8 mouse cellular contexts compared by ENCODE assay signal in the genomic region with DNA sequence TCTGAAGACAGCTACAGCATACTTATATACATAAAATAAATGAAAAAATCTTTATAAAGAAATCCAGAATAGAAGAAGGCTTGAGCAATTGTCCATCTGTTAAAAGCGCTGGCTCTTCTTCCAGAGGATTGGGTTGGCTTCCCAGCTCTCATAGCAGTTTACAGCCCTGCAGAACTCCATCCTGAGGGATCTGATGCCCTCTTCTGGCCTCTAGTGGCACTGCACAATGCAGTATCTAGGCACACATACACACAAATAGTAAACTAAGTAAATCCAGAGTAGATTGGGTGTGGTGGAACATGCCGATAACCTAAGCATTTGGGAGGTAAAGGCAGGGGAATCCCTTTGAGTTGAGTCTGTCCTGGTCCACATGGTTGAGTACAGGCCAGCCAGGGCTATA. TPM values are rescaled to one million over a fixed set of nuclear protein-coding genes. Genes with fewer than 3 reads are reported as not detected.
DNase-seq lines count a peak whose midpoint lies in the region; ATAC-seq lines count a peak whose summit lies in the region.

No protein-coding gene starts in this region.

- no peaks in the 10 kb centered on the region for H3K4me1 ChIP-seq in forebrain, embryonic 11.5 days (replicated peaks; ENCODE audit: control insufficient read depth, insufficient read depth, low read length)
- no peaks in the 10 kb centered on the region; the same call in 1 of the 2 replicates for H3K4me1 ChIP-seq in forebrain, embryonic 15.5 days
- no peaks in the 10 kb centered on the region for H3K4me1 ChIP-seq in neural tube, embryonic 15.5 days

- ATAC-seq in forebrain, embryonic 11.5 days (replicated peaks; ENCODE audit: low FRiP score) = no peak
- ATAC-seq in forebrain, embryonic 15.5 days (replicated peaks) = no peak
- ATAC-seq in neural tube, embryonic 15.5 days (ENCODE audit: low FRiP score) = no peak
- ATAC-seq in monocyte, adult 5-6 weeks (replicated peaks; ENCODE audit: insufficient number of reproducible peaks, low FRiP score, low TSS enrichment, poor library complexity, severe bottlenecking) = peak; percentile 52; the same call in 1 of the 2 replicates

- 81% methylated on average over 2 of the region's 2 CpGs for WGBS in forebrain, embryonic 11.5 days
- 63% methylated on average over 2 of the region's 2 CpGs for WGBS in forebrain, embryonic 15.5 days
- WGBS in neural tube, embryonic 15.5 days = 84% methylated on average over 2 of the region's 2 CpGs

- H3K36me3 ChIP-seq in forebrain, embryonic 11.5 days (ENCODE audit: control insufficient read depth, insufficient read depth, low read length) = peaks cover 28% of the 10 kb centered on the region
- peaks cover 17% of the 10 kb centered on the region for H3K36me3 ChIP-seq in forebrain, embryonic 15.5 days
- H3K36me3 ChIP-seq in neural tube, embryonic 15.5 days = no peaks in the 10 kb centered on the region

- no peak overlapping the region for H3K27ac ChIP-seq in forebrain, embryonic 11.5 days (ENCODE audit: low read depth, low read length)
- H3K27ac ChIP-seq in forebrain, embryonic 15.5 days (replicated peaks) = no peak overlapping the region
- H3K27ac ChIP-seq in neural tube, embryonic 15.5 days (replicated peaks) = no peak overlapping the region

- no peaks in the 10 kb centered on the region for H3K9me3 ChIP-seq in forebrain, embryonic 11.5 days (ENCODE audit: control insufficient read depth, low read length)
- H3K9me3 ChIP-seq in forebrain, embryonic 15.5 days = no peaks in the 10 kb centered on the region
- H3K9me3 ChIP-seq in neural tube, embryonic 15.5 days (replicated peaks) = no peaks in the 10 kb centered on the region

- no peaks in the 10 kb centered on the region for H3K27me3 ChIP-seq in forebrain, embryonic 11.5 days (ENCODE audit: control insufficient read depth, insufficient read depth, low read length)
- no peaks in the 10 kb centered on the region for H3K27me3 ChIP-seq in forebrain, embryonic 15.5 days
- H3K27me3 ChIP-seq in neural tube, embryonic 15.5 days (replicated peaks) = no peaks in the 10 kb centered on the region

- no peak overlapping the region for H3K4me2 ChIP-seq in forebrain, embryonic 11.5 days (ENCODE audit: low read depth, low read length, severe bottlenecking)
- H3K4me2 ChIP-seq in forebrain, embryonic 15.5 days (replicated peaks) = no peak overlapping the region
- H3K4me2 ChIP-seq in neural tube, embryonic 15.5 days = no peak overlapping the region

- no peak overlapping the region for H3K9ac ChIP-seq in forebrain, embryonic 11.5 days (ENCODE audit: low read length)
- no peak overlapping the region for H3K9ac ChIP-seq in forebrain, embryonic 15.5 days (replicated peaks)
- no peak overlapping the region for H3K9ac ChIP-seq in neural tube, embryonic 15.5 days (replicated peaks)

- H3K4me3 ChIP-seq in forebrain, embryonic 11.5 days (ENCODE audit: low read depth, low read length) = no peak overlapping the region
- H3K4me3 ChIP-seq in forebrain, embryonic 15.5 days = no peak overlapping the region
- no peak overlapping the region for H3K4me3 ChIP-seq in neural tube, embryonic 15.5 days (replicated peaks)

- DNase-seq in forebrain, embryonic 11.5 days (ENCODE audit: low spot score) = peak; percentile 66
- peak; percentile 47 for DNase-seq in neural tube, embryonic 10.5 days (ENCODE audit: extremely low spot score, low spot score)
- DNase-seq in cerebellum, postnatal 14 days = peak; percentile 43 to 64
- DNase-seq in kidney, adult 8-10 months = peak; percentile 23 to 59
- DNase-seq in thymus, postnatal 4 days = peak; percentile 82

RNA-seq across cellular contexts. Expression of gene Bub1b, which starts 8.0 kb away (rescaled TPM):
- polyA plus RNA-seq in forebrain, embryonic 11.5 days (2014; fragmentation: Nextera tagmentation; extraction: Ambion mirVana) = 146 and 148 TPM in 2 replicates
- polyA plus RNA-seq in forebrain, embryonic 15.5 days (2015; fragmentation: Nextera tagmentation; extraction: Ambion mirVana) = 42.9 and 46.0 TPM in 2 replicates
- 7.0 and 26.4 TPM in 2 replicates for polyA plus RNA-seq in neural tube, embryonic 15.5 days (2015; fragmentation: Nextera tagmentation; extraction: Ambion mirVana)
- total RNA-seq in monocyte, adult 5-6 weeks (2017) = 9.5 to 15.1 TPM (median 11.3 TPM) in 3 replicates

RNA-seq across cellular contexts. Expression of gene Bmf, which starts 56.5 kb away (rescaled TPM):
- polyA plus RNA-seq in forebrain, embryonic 11.5 days (2014; fragmentation: Nextera tagmentation; extraction: Ambion mirVana) = 2.4 and 6.0 TPM in 2 replicates
- 1.3 and 1.8 TPM in 2 replicates for polyA plus RNA-seq in forebrain, embryonic 15.5 days (2015; fragmentation: Nextera tagmentation; extraction: Ambion mirVana)
- polyA plus RNA-seq in neural tube, embryonic 15.5 days (2015; fragmentation: Nextera tagmentation; extraction: Ambion mirVana) = 2.0 and 3.6 TPM in 2 replicates
- total RNA-seq in monocyte, adult 5-6 weeks (2017) = 21.5 to 42.1 TPM (median 35.4 TPM) in 3 replicates

RNA-seq across cellular contexts. Expression of gene Pak6, which starts 57.1 kb away (rescaled TPM):
- polyA plus RNA-seq in forebrain, embryonic 11.5 days (2014; fragmentation: Nextera tagmentation; extraction: Ambion mirVana) = 1.2 and 2.2 TPM in 2 replicates
- 27.8 and 29.2 TPM in 2 replicates for polyA plus RNA-seq in forebrain, embryonic 15.5 days (2015; fragmentation: Nextera tagmentation; extraction: Ambion mirVana)
- polyA plus RNA-seq in neural tube, embryonic 15.5 days (2015; fragmentation: Nextera tagmentation; extraction: Ambion mirVana) = 40.2 and 42.4 TPM in 2 replicates
- 0.21 TPM in 1 of 3 replicates, not detected in the others for total RNA-seq in monocyte, adult 5-6 weeks (2017)
